Mouse (Mus musculus) lung, postnatal 10 days (tissue): ENCODE results near the gene Slitrk5.
A peak's percentile ranks its signal among the peaks of the same experiment; 100 is the strongest.
"Not testable (repeated sequence)": the region's sequence is repeated elsewhere in the genome, so short reads cannot be mapped to it uniquely, and the experiment has no call there.

Experiments used
- DNase-seq: peaks from one replicate; pipeline ENCODE4 v3.0.0; 2021

Slitrk5 gene

GRCm38 (mm10) chr14:111674664-111675147, at the start of gene Slitrk5:
Gene Slitrk5 (plus strand): TSS chr14:111675097.
- DNase-seq = peak; percentile 80

DNA sequence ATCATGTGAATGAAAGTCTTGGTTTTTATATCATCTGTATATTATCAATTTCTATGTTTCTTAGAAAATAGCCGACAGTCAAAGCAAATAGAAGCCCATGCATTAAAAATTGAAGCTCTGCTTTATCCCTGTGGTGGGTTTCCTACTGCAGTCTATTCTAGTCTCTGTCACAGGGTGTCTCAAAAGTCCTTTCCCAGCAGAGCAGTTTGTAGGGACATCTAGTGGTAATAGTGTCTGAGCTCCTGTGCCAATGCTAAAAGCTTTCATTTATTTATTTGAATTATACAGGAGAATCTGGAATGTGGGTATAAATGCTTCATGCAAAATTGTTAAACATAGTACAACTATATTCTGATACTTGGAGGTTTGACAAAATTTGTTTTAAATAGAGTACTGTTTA, 2.0 kb upstream of the Slitrk5 start:
- no peak for DNase-seq

- DNase-seq = no peak
Observed at GRCm38 (mm10) chr14:111675211-111676165, 591 bp downstream of the Slitrk5 start.

DNA sequence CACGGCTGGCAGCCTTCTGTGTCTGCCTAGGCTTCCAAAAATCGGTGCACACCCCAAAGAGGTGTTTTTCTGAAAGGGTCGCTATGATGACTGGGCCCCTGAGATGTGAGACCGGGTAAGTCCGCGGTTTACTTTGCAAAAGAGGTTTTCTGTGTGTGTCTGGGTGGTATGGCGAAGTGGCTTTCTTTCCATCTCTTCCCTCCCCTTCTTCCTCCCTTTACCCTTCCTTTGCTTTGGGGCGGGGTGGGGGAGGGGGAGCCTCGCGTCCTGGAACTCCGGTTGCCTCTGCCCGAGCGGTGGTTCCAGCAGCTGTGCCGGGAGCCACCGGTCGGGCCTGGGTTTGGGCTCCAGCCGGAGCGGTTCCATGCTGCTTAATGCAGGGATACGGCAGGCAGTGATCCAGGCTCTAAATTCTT, 1.3 kb downstream of the Slitrk5 start:
- DNase-seq = no peak

DNA sequence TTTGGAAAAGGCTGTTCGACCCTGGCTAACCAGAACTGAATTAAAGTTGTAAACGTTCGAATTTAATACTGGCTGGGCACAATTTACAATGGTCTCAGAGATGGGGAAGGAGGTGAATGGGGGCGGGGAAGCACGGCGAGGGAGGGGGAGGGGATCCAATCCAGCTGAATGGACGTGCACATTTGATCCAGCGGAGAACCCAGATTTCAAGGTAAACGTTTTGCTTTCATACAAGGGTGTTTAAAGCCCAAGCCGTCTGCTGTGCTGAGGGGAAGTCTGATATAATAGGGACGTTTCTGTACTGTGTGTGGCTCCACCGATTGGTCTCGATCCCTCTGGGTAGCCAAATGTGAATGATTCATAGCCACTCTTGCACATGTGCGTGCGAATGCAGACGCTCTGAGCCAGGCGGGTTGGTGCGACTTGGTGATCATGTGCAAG, 2.0 kb downstream of the Slitrk5 start:
- no peak for DNase-seq

- DNase-seq = no peak
Observed at GRCm38 (mm10) chr14:111677361-111678070, 2.6 kb downstream of the Slitrk5 start.

GRCm38 (mm10) chr14:111680271-111680670, 5.4 kb downstream of the Slitrk5 start:
- no peak for DNase-seq

GRCm38 (mm10) chr14:111681092-111681708, 6.3 kb downstream of the Slitrk5 start:
- DNase-seq = no peak

GRCm38 (mm10) chr14:111681773-111682172, 6.9 kb downstream of the Slitrk5 start:
- no peak for DNase-seq

- no peak for DNase-seq
Observed at GRCm38 (mm10) chr14:111683543-111683942, 8.6 kb downstream of the Slitrk5 start.

- DNase-seq = not testable (repeated sequence)
Observed at GRCm38 (mm10) chr14:111690139-111690538, 15.2 kb downstream of the Slitrk5 start.

DNA sequence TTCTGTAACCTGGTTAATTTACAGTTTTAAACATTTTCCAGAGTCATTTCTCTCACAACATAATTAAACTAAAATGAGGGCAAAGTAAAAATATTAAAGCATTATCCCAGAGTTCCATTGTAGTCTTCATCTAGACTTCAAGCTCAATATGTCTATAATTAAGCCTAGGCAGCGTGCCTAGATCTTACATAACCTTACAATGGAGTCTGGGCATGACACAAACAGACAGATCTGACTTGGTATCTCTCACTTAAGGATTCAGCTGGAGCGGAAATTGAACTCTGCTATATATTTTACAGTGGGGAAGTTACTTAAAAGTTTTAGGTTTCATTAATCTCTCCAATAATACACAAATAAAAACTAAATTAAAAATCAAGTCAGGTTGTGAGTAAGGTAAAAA, 54.9 kb downstream of the Slitrk5 start:
- no peak for DNase-seq
